Mouse (Mus musculus) lung, embryonic 14.5 days (tissue): Measurements from ENCODE around the gene D11Wsu47e. TPM values are rescaled to one million over a fixed set of nuclear protein-coding genes. Genes with fewer than 3 reads are reported as not detected.

Experiments
- ATAC-seq: fragments of 200-750 bp; cut with Nextera tagmentation; 2 replicates; pipeline ENCODE4 v1.8.0; 2017; ENCODE audit warnings: mild to moderate bottlenecking, moderate TSS enrichment, moderate library complexity; ENCODE audit not compliant: insufficient read depth
- DNase-seq: peaks from one replicate; pipeline ENCODE4 v3.0.0-alpha.2; 2015
- H3K27ac ChIP-seq: fragments of 300-500 bp; sonication (generic); 2 replicates; pipeline ENCODE4 v1.5.1; 2014; ENCODE audit warnings: low read depth, mild to moderate bottlenecking, moderate library complexity
- H3K27me3 ChIP-seq: fragments of 300-500 bp; sonication (generic); 2 replicates; pipeline ENCODE4 v1.6.1; 2014; ENCODE audit warnings: low read length, control low read depth; ENCODE audit not compliant: insufficient read depth
- H3K36me3 ChIP-seq: fragments of 300-500 bp; sonication (generic); 2 replicates; pipeline ENCODE4 v1.6.1; 2014; ENCODE audit warnings: control low read depth; ENCODE audit not compliant: insufficient read depth
- H3K4me1 ChIP-seq: fragments of 300-500 bp; sonication (generic); 2 replicates; pipeline ENCODE4 v1.6.1; 2014; ENCODE audit warnings: antibody characterized with exemption, control low read depth; ENCODE audit not compliant: insufficient read depth
- H3K4me2 ChIP-seq: fragments of 300-500 bp; sonication (generic); 2 replicates; pipeline ENCODE4 v1.6.1; 2014; ENCODE audit warnings: mild to moderate bottlenecking
- H3K4me3 ChIP-seq: fragments of 300-500 bp; sonication (generic); 2 replicates; pipeline ENCODE4 v1.5.1; 2014; ENCODE audit warnings: low read depth, low read length
- H3K9ac ChIP-seq: fragments of 300-500 bp; sonication (generic); 2 replicates; pipeline ENCODE4 v1.6.1; 2014
- H3K9me3 ChIP-seq: fragments of 300-500 bp; sonication (generic); 2 replicates; pipeline ENCODE4 v1.6.1; 2016; ENCODE audit warnings: low read depth, low read length, control low read depth
- CTCF ChIP-seq: IDR thresholded peaks from 2 replicates; pipeline ENCODE4 v1.5.1; 2016; ENCODE audit warnings: antibody characterized with exemption, low read depth
- WGBS: fragments of 180-500 bp; shearing (Covaris S2); extraction: QIAGEN DNeasy Blood & Tissue Kit; methylation state at CpG from one replicate; pipeline ENCODE4 v1.1.7; 2014; 5-methylcytosine and 5-hydroxymethylcytosine counted together
- polyA plus RNA-seq: library from polyadenylated mRNA; unstranded; fragments of >200 nt; fragmentation: Nextera tagmentation; extraction: Ambion mirVana; gene quantifications from 2 replicates; pipeline ENCODE4 v1.2.1, GENCODE M21; 2014

The D11Wsu47e gene
- polyA plus RNA-seq, 1 experiment from 2014 or later, result 22.9 TPM

DNA sequence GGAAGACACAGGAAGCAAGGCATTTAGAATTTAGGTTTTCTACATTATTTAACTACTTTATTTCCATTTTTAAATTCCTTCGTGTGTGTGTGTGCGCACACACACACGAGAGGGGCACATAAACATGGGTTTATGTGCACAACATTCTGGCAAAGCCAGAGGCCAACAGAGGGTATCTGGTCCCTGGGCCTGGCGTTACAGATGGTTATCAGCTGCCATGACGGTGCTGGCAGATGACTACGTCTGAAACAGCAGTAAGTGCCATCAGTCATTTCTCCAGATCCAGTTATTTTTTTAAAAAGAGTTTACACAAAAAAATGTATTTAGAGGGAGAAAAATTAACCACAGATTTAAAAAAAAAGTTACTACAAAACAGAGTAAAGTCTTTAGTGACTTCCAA lies 18.0 kb upstream of the D11Wsu47e start:
- peak overlapping the region; percentile 63; the same call in 1 of the 2 replicates for H3K27ac ChIP-seq
- no peaks in the 10 kb centered on the region for H3K9me3 ChIP-seq
- 58% methylated on average over 6 of the region's 6 CpGs for WGBS
- no peak overlapping the region for H3K9ac ChIP-seq
- peaks cover 56% of the 10 kb centered on the region for H3K36me3 ChIP-seq
- TF ChIP-seq CTCF, result no peak
- 0 out of 2 replicates have a peak, but pooled peaks cover 3% of the 10 kb centered on the region for H3K4me1 ChIP-seq
- no peak overlapping the region for H3K4me3 ChIP-seq
- H3K4me2 ChIP-seq, result no peak overlapping the region
- ATAC-seq, result no peak
- DNase-seq, result no peak
- no peaks in the 10 kb centered on the region for H3K27me3 ChIP-seq

DNA sequence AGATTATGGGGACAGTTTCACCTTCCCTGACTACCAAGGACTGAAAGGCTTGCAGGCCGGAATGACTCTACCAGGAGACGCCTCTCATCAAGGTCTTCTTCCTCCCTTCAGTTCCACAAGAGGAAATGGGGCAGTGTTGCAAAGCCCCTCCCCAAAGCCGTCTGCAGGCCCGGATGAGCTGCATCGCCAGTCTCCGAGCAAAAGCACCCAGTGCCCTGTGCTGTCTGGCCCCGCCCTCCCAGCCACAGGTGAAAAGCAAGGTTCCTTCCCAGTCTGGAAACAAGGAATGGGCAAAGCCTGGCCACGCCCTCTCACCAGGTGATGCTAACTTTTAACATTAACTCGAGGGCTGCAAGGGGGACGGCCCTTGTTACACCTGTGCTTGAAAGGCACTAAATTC lies 17.6 kb upstream of the D11Wsu47e start:
- WGBS, result 38% methylated on average over 10 of the region's 10 CpGs
- Histone ChIP-seq H3K27ac (peak overlapping the region; percentile 63; the same call in 1 of the 2 replicates), H3K4me1 (0 out of 2 replicates have a peak, but pooled peaks cover 3% of the 10 kb centered on the region), H3K4me3 (no peak overlapping the region), H3K27me3 (no peaks in the 10 kb centered on the region), H3K36me3 (peaks cover 55% of the 10 kb centered on the region), H3K9me3 (no peaks in the 10 kb centered on the region), H3K4me2 (no peak overlapping the region), H3K9ac (no peak overlapping the region; the same call in 1 of the 2 replicates)
- peak; percentile 35; the same call in 1 of the 2 replicates for ATAC-seq
- DNase-seq, result peak; percentile 46
- no peak for TF ChIP-seq CTCF

DNA sequence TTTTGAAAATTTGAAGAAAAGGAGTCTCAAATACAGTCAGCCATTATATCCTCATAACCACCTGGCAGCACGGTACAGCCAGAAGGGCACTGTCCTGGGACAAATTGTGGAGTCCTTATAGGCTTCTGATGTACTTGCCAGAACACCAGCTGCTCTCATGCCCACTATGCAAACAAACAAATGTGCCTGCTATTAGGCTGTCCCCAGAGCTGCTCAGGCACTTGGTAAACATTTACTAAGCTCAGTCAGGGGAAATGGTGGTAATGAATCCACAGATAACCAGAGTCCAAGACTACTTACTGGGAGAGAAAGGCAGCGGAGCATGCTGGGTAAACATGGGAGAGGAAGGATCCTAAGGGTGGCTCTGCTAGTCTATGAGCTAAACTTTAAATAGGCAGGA lies 17.1 kb upstream of the D11Wsu47e start:
- Histone ChIP-seq H3K9me3 (no peaks in the 10 kb centered on the region), H3K4me1 (0 out of 2 replicates have a peak, but pooled peaks cover 3% of the 10 kb centered on the region), H3K9ac (no peak overlapping the region), H3K4me3 (no peak overlapping the region), H3K4me2 (no peak overlapping the region), H3K27me3 (no peaks in the 10 kb centered on the region), H3K27ac (peak overlapping the region; percentile 63; the same call in 1 of the 2 replicates), H3K36me3 (peaks cover 55% of the 10 kb centered on the region)
- TF ChIP-seq CTCF, result no peak
- ATAC-seq (peak; percentile 32; the same call in 1 of the 2 replicates), DNase-seq (no peak)
- 49% methylated on average over 2 of the region's 2 CpGs for WGBS

DNA sequence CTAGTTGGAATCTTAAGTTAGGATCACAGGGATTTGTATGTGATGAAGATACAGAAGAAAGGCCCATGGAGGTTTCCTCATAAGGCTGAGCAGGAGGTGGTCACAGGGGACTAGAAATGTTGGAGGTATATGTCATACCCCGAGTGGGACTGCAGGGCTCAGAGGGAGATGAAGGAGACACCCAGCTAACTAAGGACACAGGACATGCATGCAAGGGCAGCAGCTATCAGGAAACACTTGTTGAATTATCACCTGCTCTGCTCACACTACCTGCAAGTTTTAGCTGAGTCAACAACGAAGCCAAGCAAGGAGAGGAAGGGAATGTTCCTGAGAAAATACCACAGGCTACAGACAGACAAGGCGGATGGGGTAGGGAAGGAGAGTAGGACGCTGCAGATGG lies 16.5 kb upstream of the D11Wsu47e start:
- DNase-seq (no peak), ATAC-seq (no peak)
- no peak overlapping the region for H3K4me3 ChIP-seq
- peaks cover 55% of the 10 kb centered on the region for H3K36me3 ChIP-seq
- TF ChIP-seq CTCF, result no peak
- WGBS, result 57% methylated on average over 4 of the region's 4 CpGs
- H3K27me3 ChIP-seq, result no peaks in the 10 kb centered on the region
- H3K9me3 ChIP-seq, result no peaks in the 10 kb centered on the region
- 0 out of 2 replicates have a peak, but pooled peaks cover 3% of the 10 kb centered on the region for H3K4me1 ChIP-seq
- H3K4me2 ChIP-seq, result no peak overlapping the region
- 0 out of 2 replicates have a peak overlapping the region, but pooled peaks have one; percentile 15 for H3K27ac ChIP-seq
- H3K9ac ChIP-seq, result no peak overlapping the region

DNA sequence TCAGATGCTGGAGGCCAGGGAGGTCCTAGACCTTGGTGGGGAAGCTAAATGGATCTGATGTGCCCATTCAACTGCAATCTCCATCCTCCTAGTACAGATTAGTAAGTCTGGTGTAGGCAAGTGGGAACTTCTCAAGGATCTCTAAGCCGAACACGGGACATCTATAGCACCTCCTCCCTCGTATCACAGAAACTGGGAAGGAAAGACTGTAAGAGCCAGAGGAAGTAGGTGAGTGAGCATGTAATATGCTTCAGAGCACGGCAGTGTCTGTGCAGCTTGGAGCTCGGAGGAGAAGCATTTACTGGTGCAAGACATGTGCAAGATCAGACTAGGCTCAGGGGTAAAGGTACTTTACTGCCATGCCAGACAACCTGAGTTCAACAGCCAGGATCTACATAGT lies 15.4 kb upstream of the D11Wsu47e start:
- Histone ChIP-seq H3K36me3 (peaks cover 54% of the 10 kb centered on the region), H3K4me2 (no peak overlapping the region), H3K4me3 (no peak overlapping the region), H3K27me3 (no peaks in the 10 kb centered on the region), H3K9ac (no peak overlapping the region), H3K4me1 (0 out of 2 replicates have a peak, but pooled peaks cover 3% of the 10 kb centered on the region), H3K9me3 (no peaks in the 10 kb centered on the region), H3K27ac (no peak overlapping the region)
- no peak for TF ChIP-seq CTCF
- 85% methylated on average over 5 of the region's 5 CpGs for WGBS
- no peak for ATAC-seq
- no peak for DNase-seq

DNA sequence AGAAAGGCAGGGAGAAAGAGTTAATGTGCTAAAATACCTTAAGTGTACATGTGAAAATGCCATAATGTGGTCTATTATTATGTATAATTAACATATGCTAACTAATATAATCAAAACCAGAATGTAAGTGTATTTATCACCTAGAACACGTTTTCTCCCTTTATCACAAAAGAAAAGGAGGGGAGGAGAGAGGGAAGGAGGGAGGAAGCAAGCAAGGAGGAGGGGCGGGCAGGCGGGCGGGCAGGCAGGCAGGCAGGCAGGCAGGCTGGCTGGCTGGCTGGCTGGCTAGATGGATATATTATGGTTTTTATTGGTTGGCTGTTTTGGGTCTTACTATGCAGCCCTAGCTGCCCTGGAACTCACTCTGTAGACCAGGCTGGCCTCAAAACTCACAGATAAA lies 14.5 kb upstream of the D11Wsu47e start:
- Histone ChIP-seq H3K27ac (no peak overlapping the region), H3K9me3 (no peaks in the 10 kb centered on the region), H3K36me3 (peaks cover 57% of the 10 kb centered on the region), H3K9ac (no peak overlapping the region), H3K4me1 (0 out of 2 replicates have a peak, but pooled peaks cover 3% of the 10 kb centered on the region), H3K4me2 (no peak overlapping the region), H3K27me3 (no peaks in the 10 kb centered on the region), H3K4me3 (no peak overlapping the region)
- 81% methylated on average over 4 of the region's 4 CpGs for WGBS
- no peak for TF ChIP-seq CTCF
- ATAC-seq (no peak), DNase-seq (no peak)

DNA sequence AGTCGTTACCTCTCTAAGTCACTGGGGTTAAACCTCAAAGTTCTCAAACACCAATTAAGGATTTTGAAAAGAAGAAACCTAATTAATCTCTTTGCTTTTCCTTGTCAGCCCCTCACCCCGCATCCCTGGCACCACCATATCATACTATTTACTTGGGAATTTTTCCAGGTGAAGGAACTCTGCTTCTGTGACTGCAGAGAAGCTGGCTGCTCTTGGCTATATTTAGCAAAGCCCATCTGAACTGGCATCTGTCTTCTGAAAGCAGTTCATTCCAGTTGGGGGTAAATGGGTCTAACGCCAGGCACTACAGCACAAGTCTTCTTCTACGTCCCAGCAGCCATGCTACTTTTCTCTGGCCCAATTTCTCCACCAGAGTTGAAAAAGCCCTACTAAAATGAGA lies 10.6 kb upstream of the D11Wsu47e start:
- Histone ChIP-seq H3K9me3 (no peaks in the 10 kb centered on the region), H3K27me3 (no peaks in the 10 kb centered on the region), H3K36me3 (peaks cover 73% of the 10 kb centered on the region), H3K9ac (no peak overlapping the region), H3K27ac (no peak overlapping the region), H3K4me2 (no peak overlapping the region), H3K4me3 (no peak overlapping the region), H3K4me1 (no peaks in the 10 kb centered on the region)
- 90% methylated on average over 4 of the region's 4 CpGs for WGBS
- DNase-seq, result no peak
- no peak for TF ChIP-seq CTCF
- no peak for ATAC-seq

DNA sequence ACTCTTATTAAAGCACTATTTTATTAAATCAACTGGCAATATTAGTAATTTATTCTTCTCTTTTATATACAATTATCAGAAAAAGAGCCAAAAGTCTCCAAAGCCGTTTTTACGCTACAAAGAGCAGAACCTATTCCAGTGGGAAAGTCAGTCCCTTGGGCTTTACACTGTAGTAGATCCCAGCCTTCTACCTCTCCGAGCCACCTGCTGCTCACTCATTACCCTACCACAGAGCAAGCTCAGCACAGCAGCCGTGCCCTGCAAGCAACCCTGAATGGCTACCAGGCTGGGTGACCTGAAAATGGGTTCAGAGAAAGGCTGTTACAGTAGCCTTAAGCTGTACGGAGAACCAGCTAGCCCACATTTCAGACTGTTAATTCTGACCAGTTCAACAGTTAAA lies 9.6 kb upstream of the D11Wsu47e start:
- TF ChIP-seq CTCF, result no peak
- DNase-seq (no peak), ATAC-seq (no peak)
- H3K4me1 ChIP-seq, result no peaks in the 10 kb centered on the region
- 90% methylated on average over 5 of the region's 5 CpGs for WGBS
- no peaks in the 10 kb centered on the region for H3K27me3 ChIP-seq
- no peak overlapping the region for H3K4me3 ChIP-seq
- H3K27ac ChIP-seq, result no peak overlapping the region
- H3K9me3 ChIP-seq, result no peaks in the 10 kb centered on the region
- H3K36me3 ChIP-seq, result peaks cover 67% of the 10 kb centered on the region
- H3K4me2 ChIP-seq, result no peak overlapping the region
- H3K9ac ChIP-seq, result no peak overlapping the region
